Mouse (Mus musculus) neural tube, embryonic 12.5 days (tissue): ENCODE data around the gene Vmp1. TPM values are rescaled to one million over a fixed set of nuclear protein-coding genes. Genes with fewer than 3 reads are reported as not detected.
A peak's percentile ranks its signal among the peaks of the same experiment; 100 is the strongest.

Experiments used
- ATAC-seq: fragments of 200-750 bp; cut with Nextera tagmentation; 2 replicates; pipeline ENCODE4 v1.8.0; 2017; ENCODE audit warnings: low read depth, mild to moderate bottlenecking, moderate TSS enrichment, moderate library complexity; ENCODE audit not compliant: low FRiP score
- H3K27ac ChIP-seq: fragments of 300-500 bp; sonication (generic); 2 replicates; pipeline ENCODE4 v1.5.1; 2016
- H3K27me3 ChIP-seq: fragments of 300-500 bp; sonication (generic); replicated peaks from 2 replicates; pipeline ENCODE4 v1.6.1; 2016; ENCODE audit warnings: mild to moderate bottlenecking
- H3K36me3 ChIP-seq: fragments of 300-500 bp; sonication (generic); 2 replicates; pipeline ENCODE4 v1.6.1; 2016; ENCODE audit warnings: mild to moderate bottlenecking
- H3K4me1 ChIP-seq: fragments of 300-500 bp; sonication (generic); 2 replicates; pipeline ENCODE4 v1.6.1; 2016
- H3K4me2 ChIP-seq: fragments of 300-500 bp; sonication (generic); replicated peaks from 2 replicates; pipeline ENCODE4 v1.6.1; 2016; ENCODE audit warnings: mild to moderate bottlenecking
- H3K4me3 ChIP-seq: fragments of 300-500 bp; sonication (generic); 2 replicates; pipeline ENCODE4 v1.5.1; 2016
- H3K9ac ChIP-seq: fragments of 300-500 bp; sonication (generic); 2 replicates; pipeline ENCODE4 v1.6.1; 2016; ENCODE audit warnings: mild to moderate bottlenecking
- H3K9me3 ChIP-seq: fragments of 300-500 bp; sonication (generic); 2 replicates; pipeline ENCODE4 v1.6.1; 2016; ENCODE audit warnings: mild to moderate bottlenecking
- WGBS: fragments of 180-500 bp; shearing (Covaris S2); methylation state at CpG from one replicate; pipeline ENCODE4 v1.1.7; 2016; 5-methylcytosine and 5-hydroxymethylcytosine counted together
- polyA plus RNA-seq: library from polyadenylated mRNA; unstranded; fragments of >200 nt; fragmentation: Nextera tagmentation; extraction: Ambion mirVana; gene quantifications from 2 replicates; pipeline ENCODE4 v1.2.1, GENCODE M21; 2016

The Vmp1 gene
- polyA plus RNA-seq, 1 experiment from 2014 or later: 96.6 TPM

DNA sequence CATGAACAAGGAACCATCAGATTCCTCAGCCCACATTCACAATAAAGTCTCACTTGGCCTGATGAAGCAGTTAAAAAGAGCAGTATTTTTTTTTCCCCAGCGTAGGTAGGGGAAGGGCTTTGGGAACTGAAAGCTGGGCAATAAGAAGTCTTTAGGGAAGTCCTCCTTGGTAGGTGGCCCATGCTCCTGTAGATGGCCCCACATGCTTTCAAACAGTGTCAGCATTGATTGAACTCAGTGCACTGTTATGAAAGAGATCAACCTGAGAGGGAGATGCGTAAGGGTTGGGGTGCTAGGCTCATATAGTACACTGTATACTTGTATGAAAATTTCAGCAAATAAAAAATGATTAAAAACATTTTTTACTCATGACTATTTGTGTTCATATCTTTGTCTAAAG, 8.3 kb upstream of the Vmp1 start:
- 88% methylated on average over 2 of the region's 2 CpGs for WGBS
- no peak for ATAC-seq
- peaks cover 72% of the 10 kb centered on the region for H3K36me3 ChIP-seq
- H3K9ac ChIP-seq: no peak overlapping the region
- H3K4me2 ChIP-seq: no peak overlapping the region
- H3K27ac ChIP-seq: no peak overlapping the region
- no peak overlapping the region for H3K4me3 ChIP-seq
- H3K9me3 ChIP-seq: no peaks in the 10 kb centered on the region
- H3K27me3 ChIP-seq: no peaks in the 10 kb centered on the region
- no peaks in the 10 kb centered on the region for H3K4me1 ChIP-seq

- Histone ChIP-seq H3K4me3 (no peak overlapping the region), H3K9me3 (no peaks in the 10 kb centered on the region), H3K36me3 (peaks cover 71% of the 10 kb centered on the region), H3K27me3 (no peaks in the 10 kb centered on the region), H3K4me2 (no peak overlapping the region), H3K27ac (no peak overlapping the region), H3K9ac (no peak overlapping the region), H3K4me1 (no peaks in the 10 kb centered on the region)
- no peak for ATAC-seq
- 95% methylated on average over 3 of the region's 3 CpGs for WGBS
These were observed 7.8 kb upstream of the Vmp1 start for GRCm38 (mm10) chr11:86691482-86691881.

DNA sequence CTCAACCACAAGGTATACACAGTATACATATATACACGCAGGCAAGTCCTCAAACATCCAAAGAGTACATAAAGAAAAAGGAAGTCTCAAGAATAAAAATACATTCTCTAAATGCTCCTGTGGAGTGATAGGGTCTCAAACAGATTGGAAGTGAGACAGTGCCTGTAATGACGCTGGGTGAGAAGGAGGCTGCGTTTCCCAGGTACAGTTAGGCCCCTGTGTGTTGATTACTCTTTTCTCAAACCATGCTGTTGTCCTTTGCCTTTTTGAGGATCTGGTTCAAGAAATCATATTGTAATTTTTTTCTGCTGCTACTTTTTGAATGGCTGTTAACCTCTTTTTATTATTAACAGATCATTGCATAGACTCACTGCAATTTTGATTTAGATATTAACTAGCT, 6.7 kb upstream of the Vmp1 start:
- Histone ChIP-seq H3K36me3 (peaks cover 71% of the 10 kb centered on the region), H3K27ac (no peak overlapping the region), H3K4me1 (peaks cover under 1% of the 10 kb centered on the region; the same call in 1 of the 2 replicates), H3K27me3 (no peaks in the 10 kb centered on the region), H3K4me2 (no peak overlapping the region), H3K9me3 (no peaks in the 10 kb centered on the region), H3K9ac (no peak overlapping the region), H3K4me3 (no peak overlapping the region)
- WGBS: 92% methylated on average over 3 of the region's 3 CpGs
- ATAC-seq: no peak

DNA sequence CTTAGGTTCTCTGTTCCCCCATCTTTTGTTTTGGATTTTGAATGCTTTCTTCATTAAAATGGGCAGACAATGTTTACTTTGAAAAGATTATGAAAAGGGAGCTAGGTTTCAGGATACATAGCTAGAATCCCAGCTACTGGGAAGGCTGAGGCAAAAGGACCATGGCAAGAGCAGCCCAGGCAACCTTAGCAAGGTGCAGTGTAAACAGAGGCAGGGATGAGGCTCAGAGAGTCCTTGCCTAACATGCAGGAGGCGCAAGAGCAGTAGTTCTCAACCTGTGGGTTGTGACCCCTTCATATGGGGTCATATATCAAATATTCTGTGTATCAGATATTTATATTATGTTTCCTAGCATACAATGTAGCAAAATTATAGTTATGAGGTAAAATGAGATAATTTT, 1.7 kb upstream of the Vmp1 start:
- Histone ChIP-seq H3K9me3 (no peaks in the 10 kb centered on the region), H3K4me2 (peak overlapping the region; percentile 83), H3K27ac (no peak overlapping the region), H3K36me3 (peaks cover 28% of the 10 kb centered on the region), H3K9ac (no peak overlapping the region), H3K4me1 (peaks cover 18% of the 10 kb centered on the region), H3K4me3 (no peak overlapping the region), H3K27me3 (no peaks in the 10 kb centered on the region)
- WGBS: 92% methylated on average over 1 of the region's 1 CpGs
- no peak for ATAC-seq

- Histone ChIP-seq H3K9ac (peak overlapping the region; percentile 73), H3K36me3 (peaks cover 18% of the 10 kb centered on the region; the same call in 1 of the 2 replicates), H3K4me2 (peak overlapping the region; percentile 83), H3K27ac (peak overlapping the region; percentile 81), H3K4me3 (peak overlapping the region; percentile 79), H3K4me1 (peaks cover 18% of the 10 kb centered on the region), H3K9me3 (no peaks in the 10 kb centered on the region), H3K27me3 (no peaks in the 10 kb centered on the region)
- no peak for ATAC-seq
- 11% methylated on average over 20 of the region's 20 CpGs for WGBS
These were observed 733 bp upstream of the Vmp1 start for GRCm38 (mm10) chr11:86684126-86685012.

- Histone ChIP-seq H3K4me3 (peak overlapping the region; percentile 79), H3K36me3 (peaks cover 13% of the 10 kb centered on the region; the same call in 1 of the 2 replicates), H3K27ac (no peak overlapping the region), H3K27me3 (no peaks in the 10 kb centered on the region), H3K9ac (peak overlapping the region; percentile 73), H3K4me2 (peak overlapping the region; percentile 83), H3K9me3 (no peaks in the 10 kb centered on the region), H3K4me1 (peaks cover 18% of the 10 kb centered on the region)
- WGBS: 42% methylated on average over 7 of the region's 7 CpGs
- ATAC-seq: no peak
These were observed 775 bp downstream of the Vmp1 start for GRCm38 (mm10) chr11:86682861-86683260.

DNA sequence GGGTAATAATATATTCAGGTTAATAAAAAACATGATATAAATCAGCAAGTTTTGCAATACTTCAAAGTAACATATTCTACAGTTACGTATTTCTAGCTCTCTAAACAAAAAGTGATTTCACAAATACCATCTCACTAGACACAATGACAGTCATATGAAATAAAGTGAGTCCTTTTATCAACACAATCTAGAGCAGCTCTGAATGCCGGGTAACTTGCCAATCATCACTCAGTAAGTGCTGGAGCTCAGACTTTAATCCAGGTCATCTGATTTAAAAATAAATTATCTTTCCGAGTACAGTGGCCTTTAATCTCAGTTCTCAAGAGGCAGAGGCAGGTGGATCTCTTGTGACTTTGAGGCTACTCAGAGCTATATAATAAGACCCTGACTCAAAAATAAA, 2.2 kb downstream of the Vmp1 start:
- Histone ChIP-seq H3K4me1 (peaks cover 18% of the 10 kb centered on the region), H3K9me3 (no peaks in the 10 kb centered on the region), H3K36me3 (peaks cover 3% of the 10 kb centered on the region; the same call in 1 of the 2 replicates), H3K4me2 (no peak overlapping the region), H3K27me3 (no peaks in the 10 kb centered on the region), H3K9ac (no peak overlapping the region), H3K27ac (no peak overlapping the region), H3K4me3 (no peak overlapping the region)
- WGBS: 94% methylated on average over 3 of the region's 3 CpGs
- ATAC-seq: no peak

DNA sequence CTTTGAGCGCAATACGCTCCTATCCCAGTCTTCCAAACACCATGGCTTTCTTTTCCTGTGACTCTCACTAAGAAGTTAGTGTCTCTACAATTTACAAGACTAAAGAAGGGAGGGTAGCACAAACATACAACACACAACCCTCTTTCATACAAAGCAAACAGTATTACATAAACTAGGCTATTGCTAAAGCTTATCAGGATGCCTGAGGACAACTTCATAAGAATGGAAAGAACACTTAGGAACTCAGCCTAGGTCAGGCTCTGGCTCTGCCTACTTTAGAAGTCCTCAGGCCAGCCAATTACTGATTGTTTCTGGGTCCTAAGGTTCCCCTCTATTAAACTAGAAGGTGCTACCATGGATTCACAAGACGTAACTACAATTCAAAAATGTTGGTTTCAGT, 2.9 kb downstream of the Vmp1 start:
- Histone ChIP-seq H3K4me3 (no peak overlapping the region), H3K4me1 (peaks cover 18% of the 10 kb centered on the region), H3K36me3 (0 out of 2 replicates have a peak, but pooled peaks cover under 1% of the 10 kb centered on the region), H3K27ac (no peak overlapping the region), H3K27me3 (no peaks in the 10 kb centered on the region), H3K9me3 (no peaks in the 10 kb centered on the region), H3K4me2 (no peak overlapping the region), H3K9ac (no peak overlapping the region)
- no peak for ATAC-seq
- WGBS: 91% methylated on average over 3 of the region's 3 CpGs

DNA sequence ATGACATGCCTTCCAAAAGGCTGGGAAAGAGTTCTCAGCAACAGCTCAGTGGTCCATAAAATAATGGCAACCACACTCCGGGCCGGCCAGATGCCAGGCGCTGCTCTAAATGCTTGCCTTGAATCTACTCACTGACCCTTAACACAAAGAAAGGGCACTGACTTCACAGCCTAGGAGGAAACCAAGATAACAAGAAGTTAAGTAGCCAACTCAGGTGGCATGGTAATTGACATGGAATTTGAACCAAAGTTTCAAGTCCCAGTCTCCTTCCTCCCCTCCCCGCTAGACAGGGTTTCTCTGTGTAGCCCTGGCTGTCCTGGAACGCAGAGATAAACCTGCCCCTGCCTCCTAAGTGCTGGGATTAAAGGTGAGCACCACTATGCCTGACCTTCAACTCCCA, 4.7 kb downstream of the Vmp1 start:
- peaks cover 8% of the 10 kb centered on the region for H3K4me1 ChIP-seq
- no peaks in the 10 kb centered on the region for H3K9me3 ChIP-seq
- no peak overlapping the region for H3K9ac ChIP-seq
- no peak overlapping the region for H3K4me3 ChIP-seq
- H3K27ac ChIP-seq: no peak overlapping the region
- H3K36me3 ChIP-seq: no peaks in the 10 kb centered on the region
- ATAC-seq: no peak
- H3K27me3 ChIP-seq: no peaks in the 10 kb centered on the region
- 72% methylated on average over 5 of the region's 5 CpGs for WGBS
- no peak overlapping the region for H3K4me2 ChIP-seq

- no peak overlapping the region for H3K9ac ChIP-seq
- H3K27ac ChIP-seq: no peak overlapping the region
- H3K4me2 ChIP-seq: no peak overlapping the region
- H3K4me3 ChIP-seq: no peak overlapping the region
- no peaks in the 10 kb centered on the region for H3K9me3 ChIP-seq
- 94% methylated on average over 4 of the region's 4 CpGs for WGBS
- H3K36me3 ChIP-seq: no peaks in the 10 kb centered on the region
- no peaks in the 10 kb centered on the region for H3K4me1 ChIP-seq
- no peaks in the 10 kb centered on the region for H3K27me3 ChIP-seq
- ATAC-seq: no peak
These were observed 8.1 kb downstream of the Vmp1 start for GRCm38 (mm10) chr11:86675520-86675919.

- Histone ChIP-seq H3K27ac (no peak overlapping the region), H3K9me3 (no peaks in the 10 kb centered on the region), H3K4me1 (no peaks in the 10 kb centered on the region), H3K4me2 (no peak overlapping the region), H3K36me3 (no peaks in the 10 kb centered on the region), H3K27me3 (no peaks in the 10 kb centered on the region), H3K9ac (no peak overlapping the region), H3K4me3 (no peak overlapping the region)
- ATAC-seq: no peak
- 87% methylated on average over 3 of the region's 3 CpGs for WGBS
These were observed 10.9 kb downstream of the Vmp1 start for GRCm38 (mm10) chr11:86672772-86673171.

DNA sequence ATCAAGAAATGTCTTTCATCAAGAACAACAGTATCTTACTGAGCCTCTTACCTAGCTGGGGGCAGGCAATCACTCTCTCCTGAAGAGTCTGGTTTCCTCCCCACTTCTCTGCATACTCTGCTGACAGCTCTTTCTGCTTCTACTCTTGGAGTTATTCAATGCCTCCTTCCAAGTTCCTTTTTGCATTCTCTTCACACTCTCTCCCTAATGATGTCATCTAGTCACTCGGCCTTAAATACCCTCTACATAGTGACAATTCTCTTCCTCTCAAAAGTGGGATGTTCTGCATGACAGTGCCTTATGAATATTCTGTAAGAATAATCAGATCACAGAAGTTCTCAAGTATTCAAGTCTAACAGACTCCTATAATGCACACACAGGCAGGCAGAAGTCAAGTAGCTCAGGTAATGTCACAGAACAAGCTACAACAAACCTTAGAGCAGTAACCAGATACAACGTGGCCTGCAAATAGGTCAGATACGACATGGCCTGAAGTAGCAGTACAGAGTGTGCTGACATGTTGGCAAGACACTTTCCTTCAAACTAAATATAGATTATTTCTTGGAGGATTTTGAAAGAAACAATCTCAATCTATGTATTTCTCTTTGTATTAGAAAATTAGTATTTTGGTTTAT, 12.5 kb downstream of the Vmp1 start:
- no peak overlapping the region for H3K4me2 ChIP-seq
- H3K4me3 ChIP-seq: no peak overlapping the region
- H3K9me3 ChIP-seq: no peaks in the 10 kb centered on the region
- H3K27me3 ChIP-seq: no peaks in the 10 kb centered on the region
- no peak for ATAC-seq
- no peaks in the 10 kb centered on the region for H3K36me3 ChIP-seq
- no peak overlapping the region for H3K9ac ChIP-seq
- H3K27ac ChIP-seq: no peak overlapping the region
- WGBS: 72% methylated on average over 3 of the region's 3 CpGs
- no peaks in the 10 kb centered on the region for H3K4me1 ChIP-seq
